Mouse (Mus musculus) layer of hippocampus, postnatal 14 days (tissue): ENCODE results near the gene Snai3. TPM values are rescaled to one million over a fixed set of nuclear protein-coding genes. Genes with fewer than 3 reads are reported as not detected.

ENCODE experiments used
- DNase-seq, 2 experiments: peaks; one replicate each; pipeline ENCODE4 v3.0.0; 2021 to 2022; ENCODE audit warnings: low spot score in 2 of 2, mixed read lengths in 1 of 2
- total RNA-seq, 2 experiments: library from RNA; stranded (reverse); gene quantifications; 2 replicates each; pipeline ENCODE4 v1.2.3; 2021

Snai3 gene
- total RNA-seq, 2 experiments from 2014 or later, result not detected

DNA sequence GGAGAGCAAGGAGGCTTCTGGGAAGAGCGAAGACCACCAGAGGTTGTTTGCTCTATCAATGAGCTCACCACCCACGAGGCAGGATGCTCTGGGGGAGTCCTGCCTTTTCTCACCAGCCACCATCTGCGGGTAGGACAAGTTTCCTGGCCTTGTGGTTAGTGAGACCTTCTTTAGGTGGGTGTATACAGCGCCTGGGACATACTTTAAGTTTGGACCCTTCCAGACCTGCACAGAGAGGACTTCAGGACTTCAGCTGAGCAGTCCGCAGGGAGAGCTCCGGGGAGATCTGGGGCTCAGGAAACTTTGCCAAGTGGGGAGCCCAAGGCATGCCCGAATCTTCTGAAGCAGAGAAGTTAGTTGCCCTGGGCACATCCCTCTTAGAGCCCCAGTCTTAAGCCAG, 543 bp downstream of the Snai3 start:
- no peak for DNase-seq

DNA sequence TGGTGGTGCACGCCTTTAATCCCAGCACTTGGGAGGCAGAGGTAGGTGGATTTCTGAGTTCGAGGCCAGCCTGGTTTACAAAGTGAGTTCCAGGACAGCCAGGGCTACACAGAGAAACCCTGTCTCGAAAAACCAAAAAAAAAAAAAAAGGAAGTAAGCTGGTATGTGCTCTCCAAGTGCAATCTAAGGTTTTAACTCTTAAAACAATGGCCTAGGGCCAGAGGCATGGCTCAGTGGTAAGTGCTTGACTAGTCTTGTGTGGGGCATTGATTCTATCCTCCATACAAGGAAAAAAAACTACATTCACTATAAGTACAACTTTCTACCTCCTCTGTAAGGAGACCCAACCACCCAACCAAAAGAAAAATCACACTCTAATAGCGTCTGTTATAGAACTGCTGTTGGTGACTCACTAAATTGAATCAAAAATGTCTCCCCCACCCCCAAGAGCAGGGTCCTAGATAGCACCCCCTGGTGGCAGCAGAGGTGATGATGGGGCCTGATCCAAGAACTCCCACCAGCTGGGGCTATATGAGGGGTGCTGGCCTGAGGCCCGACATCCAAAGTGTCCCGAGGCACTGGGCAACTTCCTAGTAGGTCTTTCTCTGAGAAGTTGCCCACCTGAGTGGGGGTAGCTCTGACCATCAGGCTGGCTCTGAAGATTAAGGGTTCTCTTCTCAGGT, 1.2 kb downstream of the Snai3 start:
- DNase-seq, result no peak

GRCm38 (mm10) chr8:122457171-122457570, 3.4 kb downstream of the Snai3 start:
- DNase-seq, result no peak

GRCm38 (mm10) chr8:122454409-122454808, 6.1 kb downstream of the Snai3 start:
- DNase-seq, result no peak

- no peak for DNase-seq
These were observed 8.4 kb downstream of the Snai3 start for GRCm38 (mm10) chr8:122452154-122452553.

- DNase-seq, result no peak
These were observed 9.3 kb downstream of the Snai3 start for GRCm38 (mm10) chr8:122451161-122451703.

DNA sequence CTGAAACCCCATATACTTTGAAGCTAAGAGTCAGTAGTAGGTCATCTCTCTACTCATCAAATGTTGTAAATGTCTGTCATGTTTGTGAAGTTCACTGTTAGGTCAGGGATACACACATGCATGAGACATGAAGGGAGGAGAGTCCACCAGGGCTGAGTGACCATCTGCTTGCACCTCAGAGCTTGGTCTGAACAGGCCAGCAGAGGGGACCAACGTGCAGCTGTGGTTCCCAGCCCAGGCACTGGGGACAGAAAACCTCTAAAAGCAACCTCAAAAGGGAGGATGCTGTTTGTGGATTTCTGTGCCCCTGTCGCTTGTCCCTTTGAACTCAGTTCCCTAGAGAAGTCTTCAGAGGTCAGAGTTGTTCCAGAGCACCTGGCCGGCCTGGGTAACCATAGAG, 15.3 kb downstream of the Snai3 start:
- DNase-seq, result no peak

DNA sequence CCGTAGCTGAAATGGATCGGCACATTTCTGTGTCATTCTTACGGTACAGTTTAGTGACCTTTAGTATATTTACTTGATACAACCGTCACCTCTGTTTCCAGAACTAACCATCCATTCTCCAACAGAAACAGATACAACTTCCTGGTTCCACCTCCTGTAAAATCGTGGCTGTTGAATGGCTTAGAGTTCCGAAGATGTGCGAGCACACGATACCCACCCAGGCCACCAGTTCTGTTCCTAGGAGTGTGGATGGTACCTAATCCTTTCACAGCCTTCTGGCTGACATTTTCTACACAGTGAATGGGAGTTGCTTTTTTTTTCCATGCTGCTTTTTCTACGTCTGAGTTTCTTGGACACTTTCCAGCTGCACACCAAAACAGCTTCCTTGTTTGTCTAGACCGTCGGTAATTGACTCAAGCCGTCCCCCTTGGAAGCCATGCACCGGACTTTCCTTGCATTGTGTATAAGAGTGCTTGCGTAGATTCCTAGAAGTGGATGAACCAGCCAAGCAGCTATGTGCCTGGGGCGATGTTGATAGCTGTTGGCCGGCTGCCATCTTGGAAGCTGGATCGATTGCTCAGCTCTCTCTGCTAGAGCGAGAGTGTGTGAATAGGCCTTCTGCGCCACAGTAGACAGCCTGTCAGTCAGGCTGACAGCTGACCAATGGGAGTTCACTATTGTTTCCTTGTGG, 16.3 kb downstream of the Snai3 start:
- peak; percentile 85 to 91 for DNase-seq

GRCm38 (mm10) chr8:122443262-122444006, 17.1 kb downstream of the Snai3 start, which contains the start of gene Mvd:
Gene Mvd (minus strand): TSS chr8:122443422.
- peak; percentile 98 to 100 for DNase-seq

- DNase-seq, result no peak
These were observed 17.8 kb downstream of the Snai3 start for GRCm38 (mm10) chr8:122442781-122443180.

- no peak for DNase-seq
These were observed 18.2 kb downstream of the Snai3 start for GRCm38 (mm10) chr8:122442356-122442755.

- DNase-seq, result no peak
These were observed 19.2 kb downstream of the Snai3 start for GRCm38 (mm10) chr8:122441326-122441725.

DNA sequence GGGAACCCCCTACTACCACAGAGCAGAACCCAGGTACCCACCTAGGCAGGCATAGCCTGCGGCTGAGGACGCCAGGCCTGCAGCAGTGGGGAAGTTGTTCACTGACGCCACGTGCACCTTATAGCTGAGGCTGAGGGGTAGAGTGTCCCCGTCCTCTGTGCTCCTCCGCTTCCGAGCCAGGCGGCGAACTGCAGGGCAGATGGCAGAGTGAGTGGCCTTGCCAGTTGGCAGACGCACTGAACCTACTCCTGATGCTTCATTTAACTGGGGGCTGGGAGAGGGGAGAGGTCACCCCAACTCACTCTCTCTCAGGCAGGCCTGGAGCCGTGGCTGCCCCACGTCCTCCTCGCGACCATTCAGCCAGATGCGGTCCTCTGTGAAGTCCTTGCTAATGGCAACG, 21.2 kb downstream of the Snai3 start:
- DNase-seq, result no peak

GRCm38 (mm10) chr8:122437708-122438331, 22.7 kb downstream of the Snai3 start:
- no peak for DNase-seq

- no peak for DNase-seq
These were observed 23.9 kb downstream of the Snai3 start for GRCm38 (mm10) chr8:122436586-122437125.

- DNase-seq, result no peak
These were observed 24.4 kb downstream of the Snai3 start for GRCm38 (mm10) chr8:122436146-122436545.

GRCm38 (mm10) chr8:122435375-122435774, 25.2 kb downstream of the Snai3 start:
- DNase-seq, result no peak

DNA sequence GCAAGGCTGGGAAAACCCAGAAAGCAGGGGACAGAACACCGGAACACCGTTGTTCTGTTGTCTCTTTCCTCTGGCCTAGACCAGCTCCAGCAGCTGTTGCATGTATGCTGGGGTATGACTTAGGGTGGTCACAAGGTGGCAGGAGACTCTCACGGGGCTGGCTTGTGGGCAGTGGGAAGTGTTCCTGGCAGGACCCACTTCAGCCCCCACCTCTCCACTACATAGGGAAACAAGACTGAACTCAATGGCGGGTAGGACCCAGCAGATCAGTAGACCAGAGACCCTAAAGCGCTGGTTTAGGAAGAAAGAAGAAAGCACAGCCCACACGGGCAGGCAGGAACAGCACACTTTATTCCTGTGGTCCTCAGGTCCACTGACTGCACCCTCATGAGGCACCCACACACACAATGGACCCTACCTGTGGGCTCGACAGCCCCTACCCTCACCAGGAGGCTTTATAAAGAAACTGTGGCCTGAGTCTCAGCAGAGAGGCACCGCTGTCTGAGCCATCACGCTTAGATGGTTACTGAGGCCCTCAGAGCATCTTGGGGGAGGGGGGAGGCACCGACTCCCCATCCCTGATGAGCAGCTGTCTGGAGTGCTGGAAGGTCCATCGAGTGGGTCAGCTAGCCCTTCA, 27.1 kb downstream of the Snai3 start:
- no peak for DNase-seq

DNA sequence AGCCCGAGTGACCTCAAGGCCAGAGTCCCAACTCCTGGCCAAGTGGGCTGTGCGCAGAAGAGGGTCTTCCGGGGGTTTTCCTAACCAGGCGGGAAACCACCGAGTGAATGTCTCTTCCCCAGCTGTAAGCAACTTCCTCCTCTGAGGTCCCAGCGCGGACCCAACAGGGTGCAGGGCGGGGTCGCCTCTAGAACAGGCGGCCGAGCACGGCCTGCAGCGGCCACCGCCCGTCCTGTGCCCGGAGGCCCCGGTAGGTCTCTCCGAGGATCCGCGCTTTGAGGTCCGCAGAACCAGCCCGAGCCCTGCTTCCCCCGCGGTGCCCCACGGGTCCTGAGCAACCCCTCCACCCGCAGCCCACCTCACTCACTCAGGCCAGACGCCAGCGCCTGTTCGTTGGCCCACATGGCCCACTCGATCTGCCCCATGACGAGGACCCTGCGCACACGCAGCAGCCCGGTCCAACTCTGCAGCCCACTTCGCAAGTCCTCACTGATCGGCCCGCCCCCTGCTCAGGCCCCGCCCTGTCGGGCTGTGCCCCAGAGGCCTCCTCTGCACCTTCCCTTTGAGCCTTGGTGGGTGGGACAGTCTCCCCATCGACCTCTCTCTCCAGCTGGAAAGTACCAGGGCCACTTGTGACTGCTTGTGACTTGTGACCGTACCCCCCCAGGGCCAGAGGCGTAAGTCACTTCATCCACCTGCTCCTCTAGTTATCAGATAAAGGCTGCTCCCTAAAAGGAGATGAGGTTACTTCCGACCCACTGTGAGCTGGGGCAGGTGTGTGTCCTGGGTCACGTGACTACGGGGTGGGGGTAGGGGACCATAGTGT, 27.9 kb downstream of the Snai3 start, which contains the start of gene Cyba:
TSS of gene Cyba (minus strand) at position 488 of the 826 bp plus-strand sequence.
- DNase-seq, result no peak
